Mouse (Mus musculus) testis, postnatal 14 days (tissue): Measurements from ENCODE around the gene Micall1.

Experiments used
- DNase-seq: peaks from one replicate; pipeline ENCODE4 v3.0.0; 2021; ENCODE audit warnings: low spot score

The Micall1 gene

DNA sequence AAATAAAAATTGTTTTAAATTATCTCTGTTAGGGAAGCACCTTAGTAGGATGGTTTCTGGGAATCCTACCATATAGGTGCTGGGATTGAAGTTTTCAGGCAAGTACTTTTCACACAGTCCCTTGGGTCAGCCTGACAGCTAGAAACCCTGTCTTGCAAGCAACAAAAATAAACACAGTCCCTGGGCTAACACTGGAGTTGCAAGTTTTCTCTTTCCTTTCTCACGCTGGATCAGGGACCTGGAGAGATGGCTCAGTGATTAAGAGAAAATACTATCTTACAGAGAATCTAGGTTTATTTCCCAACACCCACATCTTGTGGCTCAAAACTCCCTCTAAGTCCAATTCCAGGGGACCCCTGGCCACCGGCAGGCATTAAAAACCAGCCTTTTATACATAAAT, 11.6 kb upstream of the Micall1 start:
- no peak for DNase-seq

DNA sequence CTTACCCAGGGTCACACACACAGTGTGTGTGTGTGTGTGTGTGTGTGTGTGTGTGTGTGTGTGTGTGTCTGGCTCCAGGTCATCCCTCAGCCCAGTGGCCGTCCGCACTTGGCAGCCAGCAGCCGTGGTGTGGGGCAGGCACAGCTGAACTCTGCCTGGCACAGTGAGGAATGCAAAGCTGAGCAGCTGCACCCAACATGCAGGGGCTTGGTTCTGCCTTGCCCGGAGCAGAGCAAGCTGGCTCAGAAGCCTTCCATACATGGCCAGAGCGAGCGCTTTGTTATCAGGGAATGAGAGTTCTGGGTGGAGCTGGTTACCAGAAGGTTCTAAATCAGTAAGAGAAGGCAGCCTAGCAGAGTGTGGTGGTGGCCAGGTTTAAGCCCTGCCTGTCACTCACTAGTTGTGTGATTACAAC, 11.1 kb upstream of the Micall1 start:
- peak; percentile 45 for DNase-seq

DNA sequence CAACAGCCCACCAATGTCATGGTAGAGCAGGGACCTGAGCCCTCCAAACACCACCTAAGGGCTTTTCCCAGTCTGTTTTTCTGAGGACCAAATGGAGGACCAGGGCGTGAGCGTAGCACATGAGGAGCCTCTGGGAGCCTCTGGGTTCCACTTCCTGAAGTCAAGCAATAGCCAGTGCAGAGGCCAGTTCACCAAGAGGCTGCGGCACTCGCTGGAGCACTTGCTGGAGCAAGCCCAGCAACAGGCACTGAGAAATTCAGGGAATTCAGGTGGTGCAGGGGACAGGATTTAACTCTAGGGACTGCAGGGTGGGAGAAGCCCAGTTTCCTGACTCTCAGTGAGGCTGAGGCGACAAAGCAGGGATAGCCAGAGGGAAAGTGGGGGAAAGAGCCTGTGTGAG, 10.5 kb upstream of the Micall1 start:
- no peak for DNase-seq

DNA sequence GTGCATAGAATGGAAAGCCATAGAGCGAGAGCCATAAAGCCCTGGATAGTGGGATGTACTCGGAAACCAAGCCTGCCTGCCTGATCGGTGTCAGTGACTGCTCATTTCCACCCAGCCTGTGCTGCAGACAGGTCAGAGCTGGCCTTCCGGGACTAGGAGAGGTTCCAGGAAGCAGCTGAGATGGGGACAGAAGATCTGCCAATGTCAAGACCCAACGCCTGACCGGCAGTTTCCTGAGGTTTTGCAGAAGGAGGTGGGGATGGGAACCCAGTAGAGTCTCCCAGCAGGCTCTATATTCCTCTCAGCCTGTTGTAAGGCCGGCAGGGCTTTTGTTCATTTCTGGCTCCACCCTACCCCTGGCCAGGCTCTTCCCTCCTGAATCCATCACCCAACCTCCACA, 9.8 kb upstream of the Micall1 start:
- DNase-seq: no peak

DNA sequence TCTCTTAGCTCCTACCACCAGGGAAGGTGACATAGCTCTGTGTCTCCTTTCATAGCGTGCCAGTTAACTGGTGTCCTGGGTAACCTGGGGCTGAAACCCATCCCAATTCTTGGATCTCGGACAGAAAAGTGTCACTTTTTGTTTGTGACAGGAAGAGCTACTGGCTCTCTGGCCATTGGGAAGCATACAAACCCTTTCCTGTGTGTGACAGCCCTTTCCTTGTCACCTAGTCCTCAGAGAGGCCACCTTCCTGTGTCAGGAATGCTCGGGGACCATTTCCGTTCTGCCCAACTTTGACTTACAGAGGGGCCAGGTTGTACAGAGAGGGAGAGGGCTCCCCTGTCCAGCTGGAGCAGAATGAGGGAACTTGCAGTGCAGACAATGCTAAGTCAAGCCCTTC, 9.2 kb upstream of the Micall1 start:
- DNase-seq: no peak

DNA sequence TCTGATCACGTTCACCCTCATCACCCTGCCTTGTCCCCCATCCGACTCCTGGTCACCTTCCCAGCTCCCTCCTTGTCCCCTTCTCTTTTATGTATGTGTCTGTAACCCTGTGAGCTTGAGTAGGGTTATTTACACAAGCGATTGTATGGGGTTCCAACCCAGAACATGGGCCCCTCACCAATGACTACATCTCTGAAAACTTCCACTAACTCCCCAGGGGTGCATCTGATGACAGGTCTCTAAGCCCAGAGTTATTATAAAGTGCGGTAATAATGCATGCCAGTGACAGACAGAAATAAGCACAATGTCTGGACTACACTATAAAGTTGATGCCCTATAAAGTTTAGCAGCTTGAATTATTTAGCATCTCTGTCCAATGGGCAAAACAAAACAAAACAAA, 8.3 kb upstream of the Micall1 start:
- DNase-seq: no peak

DNA sequence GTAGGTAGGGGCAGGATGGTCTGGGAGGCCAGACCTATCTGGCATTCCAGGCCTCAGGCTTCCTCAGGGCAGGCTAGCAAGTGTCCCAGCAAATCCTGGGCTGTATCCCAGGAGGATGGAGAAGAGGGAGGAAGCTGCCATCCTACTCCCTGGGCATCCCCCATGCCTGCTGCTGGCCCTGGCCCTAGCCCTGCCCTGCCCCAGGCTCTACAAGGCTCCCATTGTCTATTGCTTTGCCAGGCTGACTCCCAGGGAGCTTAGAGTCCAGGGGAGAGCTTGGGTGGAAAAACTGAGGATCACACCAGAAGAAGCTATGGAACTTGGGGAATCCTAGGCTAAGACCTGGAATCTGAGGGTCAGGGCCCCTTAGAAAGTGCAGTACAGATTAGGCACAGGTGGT, 7.2 kb upstream of the Micall1 start:
- DNase-seq: no peak

DNA sequence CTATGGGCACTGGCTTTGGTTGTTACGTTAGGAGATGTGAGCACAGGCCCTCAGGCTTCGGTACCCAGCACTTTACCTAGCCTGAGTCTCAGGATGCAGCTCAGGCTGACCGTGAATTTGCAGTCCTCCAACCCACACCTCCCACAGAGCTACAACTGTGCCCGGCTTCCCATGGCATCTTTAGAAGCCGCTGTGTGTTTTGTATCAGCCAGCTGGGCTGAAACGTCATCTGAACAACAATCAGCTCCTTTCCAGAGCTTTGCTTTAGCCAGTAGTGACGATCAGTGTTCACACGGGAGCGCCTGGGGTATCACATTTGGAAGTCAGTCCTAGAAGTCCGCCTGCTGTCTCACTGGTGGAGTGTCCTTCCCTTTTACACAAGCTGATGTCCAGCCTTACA, 5.4 kb upstream of the Micall1 start:
- DNase-seq: no peak

DNA sequence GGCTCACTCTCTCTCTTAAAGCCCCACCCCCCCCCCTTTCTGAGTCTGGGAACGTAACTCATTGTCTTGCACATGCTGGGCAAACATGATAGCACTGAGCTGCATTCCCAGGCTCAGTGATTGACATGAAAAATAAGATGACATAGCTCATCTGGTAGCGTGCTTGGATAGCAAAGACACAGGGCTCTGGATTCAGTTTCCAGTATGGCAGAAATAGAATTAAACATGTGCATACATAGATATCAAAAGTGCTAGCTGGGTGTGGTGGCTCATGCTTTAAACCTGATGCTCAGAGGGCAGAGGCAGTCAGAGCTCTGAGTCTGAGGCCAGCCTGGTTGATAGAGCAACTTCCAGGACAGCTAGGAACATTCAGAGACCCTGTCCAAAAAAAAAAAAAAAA, 2.9 kb upstream of the Micall1 start:
- DNase-seq: no peak

DNA sequence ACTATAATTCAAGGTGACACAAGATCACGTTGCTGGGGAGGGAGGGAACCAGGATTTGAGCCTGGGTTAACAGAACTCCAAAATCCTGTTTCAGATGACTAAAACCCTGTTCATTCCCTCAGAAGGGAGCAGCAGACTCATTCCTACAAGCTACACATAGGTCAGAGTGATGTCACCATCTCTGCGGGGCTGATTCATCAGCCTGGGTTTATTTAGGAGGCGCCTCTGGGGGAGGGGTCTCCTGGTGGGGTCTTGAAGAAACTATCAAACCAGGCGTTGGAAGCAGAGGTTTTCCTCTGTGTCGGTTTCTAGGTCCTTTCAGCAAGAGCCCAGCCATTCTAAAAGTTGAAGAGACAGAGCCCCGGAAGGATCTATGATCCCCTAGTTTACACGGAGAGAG, 732 bp upstream of the Micall1 start:
- no peak for DNase-seq

DNA sequence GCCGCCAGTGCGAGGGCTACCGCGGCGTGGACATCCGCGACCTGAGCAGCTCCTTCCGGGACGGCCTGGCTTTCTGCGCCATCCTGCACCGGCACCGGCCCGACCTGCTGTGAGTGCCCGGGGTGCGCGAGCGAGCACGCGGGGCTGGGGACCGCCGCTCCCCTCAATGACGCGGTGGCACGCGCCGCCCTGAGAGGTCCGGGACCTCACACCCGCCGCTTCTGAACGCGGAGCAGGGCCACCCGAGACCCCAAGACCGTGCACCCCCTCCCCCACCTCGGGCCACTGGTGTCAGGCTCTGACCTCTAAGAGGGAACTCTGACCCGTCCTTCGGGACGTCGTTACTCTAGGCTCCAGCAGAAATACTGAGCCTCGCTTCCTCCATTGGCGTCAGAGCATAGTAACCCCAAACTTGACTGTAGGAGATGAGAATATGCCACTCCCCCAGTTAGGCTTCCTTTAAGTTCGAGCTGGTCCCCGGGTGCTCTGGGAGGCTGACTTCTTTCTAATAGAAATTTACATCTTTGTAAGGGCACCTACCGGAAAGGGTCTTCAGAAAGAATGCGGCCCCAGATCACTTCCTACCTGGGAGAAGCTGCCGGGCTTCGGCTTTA, 730 bp downstream of the Micall1 start:
- no peak for DNase-seq

DNA sequence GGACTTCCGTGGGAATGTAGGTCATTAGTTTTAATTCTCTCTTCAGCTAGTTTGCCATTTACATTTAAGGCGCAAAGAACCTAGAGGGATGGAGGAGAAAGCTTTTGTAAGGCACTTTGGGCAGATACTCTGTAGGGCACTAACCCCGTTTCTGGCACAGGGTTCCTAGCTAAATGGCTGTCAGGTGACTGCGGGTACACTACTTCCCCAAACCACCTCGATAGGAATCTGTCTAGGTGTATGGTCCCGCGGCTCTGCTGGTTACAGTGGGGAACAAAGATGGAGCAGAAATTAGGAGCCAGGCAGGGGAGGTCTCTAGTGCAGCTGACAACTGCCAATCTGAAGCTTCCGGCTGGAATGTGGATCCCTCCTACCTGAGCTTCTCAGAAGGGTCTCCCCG, 1.3 kb downstream of the Micall1 start:
- DNase-seq: no peak

DNA sequence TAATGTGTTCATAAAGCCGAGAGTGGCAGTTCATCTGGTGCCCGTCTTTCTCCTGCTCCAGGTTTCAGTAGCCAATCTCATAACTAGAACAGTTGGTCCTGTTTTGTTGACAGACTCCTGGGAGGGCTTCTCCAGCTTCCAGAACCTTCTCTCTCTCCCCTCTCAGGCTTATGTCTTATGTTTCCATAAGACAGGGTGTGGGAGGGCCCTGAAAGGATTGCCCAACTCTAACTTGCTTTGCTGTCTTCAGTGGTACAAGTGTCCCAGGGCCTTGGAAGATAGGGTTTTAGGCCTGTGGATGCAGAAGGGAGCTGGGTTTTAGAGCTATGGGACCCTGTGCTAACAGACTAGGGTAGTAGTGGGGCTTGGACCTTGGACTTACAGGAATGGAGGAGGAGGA, 1.8 kb downstream of the Micall1 start:
- DNase-seq: no peak

DNA sequence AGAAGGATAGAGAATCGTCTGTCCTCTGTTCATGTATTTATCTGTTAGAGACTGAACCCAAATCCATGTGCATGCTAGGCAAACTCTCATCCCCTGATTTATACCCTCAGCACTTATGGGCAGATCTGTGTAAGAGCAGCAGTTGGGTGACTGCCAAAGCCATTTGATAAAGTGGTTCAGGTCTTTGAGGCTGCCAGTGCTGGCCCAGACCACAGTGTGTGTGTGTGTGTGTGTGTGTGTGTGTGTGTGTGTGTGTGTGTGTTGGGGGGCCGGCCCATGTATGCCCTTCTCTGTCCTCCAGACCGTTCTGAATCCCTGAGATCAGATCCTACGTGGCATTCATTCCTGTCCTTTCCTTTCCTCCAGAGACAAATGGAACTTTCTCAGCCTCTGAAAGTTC, 3.1 kb downstream of the Micall1 start:
- DNase-seq: no peak

DNA sequence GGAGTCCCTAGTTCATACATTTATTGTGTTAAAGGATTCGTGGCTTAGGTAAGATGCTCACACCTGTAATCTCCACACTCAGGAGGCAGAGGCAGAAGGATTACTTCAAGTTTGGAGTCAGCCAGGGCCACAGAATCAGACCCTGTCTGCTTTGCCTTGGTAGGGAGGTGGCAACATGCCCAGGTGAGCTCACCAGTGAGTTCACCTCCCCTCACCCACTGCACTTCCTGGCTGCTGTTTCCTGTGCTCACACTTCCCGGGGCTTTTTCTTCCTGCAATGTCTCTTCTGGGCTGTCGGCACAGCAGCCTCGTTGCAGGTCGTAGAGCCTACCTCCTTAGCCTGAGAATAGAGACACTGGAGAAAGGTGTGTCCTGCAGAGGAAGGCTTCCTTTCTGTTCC, 6.6 kb downstream of the Micall1 start:
- DNase-seq: no peak

DNA sequence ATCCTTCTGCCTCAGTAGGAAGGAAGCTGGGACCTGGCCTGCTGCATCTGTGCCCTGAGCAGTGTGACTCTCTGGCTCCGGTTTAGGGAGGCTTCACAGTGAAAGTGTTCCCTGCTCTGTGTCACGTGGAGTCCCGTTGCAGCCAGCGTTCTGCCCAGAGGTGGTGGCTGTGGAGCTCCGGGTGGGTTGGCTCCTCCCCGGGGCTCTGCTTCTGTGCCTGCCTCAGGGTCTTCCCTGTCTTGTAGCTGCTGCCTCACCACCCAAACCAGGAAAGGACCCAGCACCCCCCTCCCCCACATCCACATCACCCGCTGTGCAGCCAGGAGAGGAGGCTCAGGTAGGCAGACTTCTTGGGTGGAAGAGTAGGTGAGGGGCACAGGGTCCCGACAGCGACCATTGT, 10.8 kb downstream of the Micall1 start:
- DNase-seq: no peak

DNA sequence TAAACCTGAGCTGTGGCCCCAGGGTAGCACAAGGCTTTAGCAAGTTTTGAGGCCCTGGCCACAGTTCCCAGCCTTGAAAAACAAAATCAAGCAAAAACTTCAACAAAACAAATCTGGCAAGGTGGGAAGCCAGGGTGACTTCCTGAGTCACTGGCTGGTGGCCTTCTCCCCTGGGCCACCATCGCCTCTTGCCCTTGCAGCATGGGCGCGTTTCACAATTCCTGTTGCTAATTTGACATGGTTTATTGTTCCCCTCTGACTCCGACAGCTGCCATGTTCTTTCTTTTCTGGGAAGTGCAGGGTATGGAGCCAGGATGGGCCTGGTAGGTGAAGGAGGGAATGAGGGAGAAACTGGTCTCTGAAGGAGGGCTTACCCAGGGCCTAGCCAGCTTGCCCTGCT, 13.4 kb downstream of the Micall1 start:
- DNase-seq: no peak

DNA sequence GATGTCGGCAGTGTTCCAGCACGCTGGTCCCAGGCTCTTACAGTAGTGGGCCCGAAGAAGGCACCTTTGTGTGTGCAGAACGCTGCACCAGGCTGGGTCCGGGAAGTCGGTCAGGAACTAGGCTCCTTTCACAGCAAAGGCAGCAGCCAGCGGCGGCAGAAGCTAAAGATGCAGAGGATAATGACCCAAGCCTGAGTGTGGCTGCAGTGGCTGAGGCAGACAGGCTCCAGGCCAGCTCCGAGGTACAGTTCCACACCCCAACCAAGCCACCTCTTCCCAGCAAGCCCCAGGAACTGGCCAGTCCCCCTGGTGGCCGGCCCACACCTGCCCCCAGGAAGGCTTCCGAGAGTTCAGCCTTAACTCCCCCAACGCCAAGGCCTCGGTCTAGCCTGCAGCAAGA, 13.8 kb downstream of the Micall1 start:
- no peak for DNase-seq

DNA sequence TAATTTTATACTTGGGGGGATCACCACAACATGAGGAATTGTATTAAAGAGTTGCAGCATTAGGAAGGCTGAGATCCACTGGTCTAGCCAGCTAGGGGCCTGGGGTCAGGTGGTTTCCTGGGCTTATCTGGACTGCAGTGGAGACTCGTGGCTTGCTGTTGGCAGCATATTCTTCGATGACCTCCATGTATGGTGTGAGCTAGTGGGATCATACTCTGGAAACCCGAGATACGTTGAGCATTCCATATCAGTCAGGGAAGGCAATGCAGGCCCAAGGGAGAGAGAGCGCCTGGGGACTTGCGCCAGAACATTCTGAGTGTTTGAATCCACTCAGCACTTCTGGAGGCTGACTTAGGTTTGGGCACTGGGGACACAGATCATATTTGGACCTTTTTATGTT, 15.1 kb downstream of the Micall1 start:
- no peak for DNase-seq

DNA sequence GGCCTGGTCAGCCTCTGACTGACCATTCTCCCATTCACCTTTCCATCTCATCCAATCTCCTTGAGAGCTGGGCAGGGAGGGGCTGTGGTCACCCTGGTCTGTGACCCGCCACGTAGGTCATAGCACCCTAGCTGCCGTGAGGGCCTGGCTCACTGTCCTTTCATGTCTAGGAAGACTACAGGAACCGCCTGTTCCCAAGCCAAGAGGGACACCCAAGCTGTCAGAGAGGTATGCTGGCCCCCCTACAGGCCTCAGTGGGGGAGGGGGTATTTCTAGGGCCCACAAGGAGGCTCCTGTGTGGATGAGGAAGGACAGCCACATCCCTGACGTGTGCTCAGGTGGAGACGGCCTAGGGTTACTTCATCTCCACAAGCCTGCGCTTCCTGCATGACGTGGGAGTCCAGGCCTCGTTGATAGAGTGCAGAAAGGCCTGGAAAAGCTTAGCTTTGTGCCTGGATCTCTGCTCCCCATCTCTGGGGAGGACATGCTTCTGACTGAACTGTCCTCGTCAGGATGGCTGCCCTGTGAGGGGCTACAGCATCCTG, 15.7 kb downstream of the Micall1 start:
- DNase-seq: no peak

DNA sequence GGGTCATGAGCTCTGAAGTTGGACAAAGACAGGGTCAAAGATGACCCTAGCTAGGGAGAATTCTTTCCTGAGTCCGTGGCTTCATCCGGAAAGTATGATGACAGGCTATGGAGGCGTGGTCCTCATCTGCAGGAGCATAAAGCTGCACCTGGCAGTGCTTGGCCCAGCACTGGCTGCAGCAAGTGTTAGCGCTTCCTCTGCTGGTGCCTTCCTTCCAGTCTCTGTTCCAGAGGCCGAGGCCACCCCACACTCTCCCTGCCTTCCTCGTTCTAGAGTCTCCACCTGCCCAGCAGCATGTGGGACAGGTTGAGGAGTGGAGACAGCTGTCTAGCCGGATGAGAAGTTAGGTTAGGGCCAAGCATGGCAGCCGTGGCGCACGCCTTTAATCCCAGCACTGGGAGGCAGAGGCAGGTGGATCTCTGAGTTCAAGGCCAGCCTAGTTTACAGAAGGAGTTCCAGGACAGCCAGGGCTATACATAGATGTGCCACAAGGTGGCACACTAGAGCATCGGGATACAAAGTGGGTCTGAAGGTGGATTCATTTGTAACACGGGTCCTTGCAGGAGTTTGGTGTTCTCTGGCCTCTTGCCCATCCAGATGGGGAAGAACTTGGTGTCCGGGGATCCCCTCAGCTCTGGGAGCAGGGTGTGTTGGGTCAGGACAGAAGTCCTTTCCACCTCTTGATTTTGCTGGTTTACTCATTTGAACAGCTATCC, 17.7 kb downstream of the Micall1 start:
- peak; percentile 55 for DNase-seq

DNA sequence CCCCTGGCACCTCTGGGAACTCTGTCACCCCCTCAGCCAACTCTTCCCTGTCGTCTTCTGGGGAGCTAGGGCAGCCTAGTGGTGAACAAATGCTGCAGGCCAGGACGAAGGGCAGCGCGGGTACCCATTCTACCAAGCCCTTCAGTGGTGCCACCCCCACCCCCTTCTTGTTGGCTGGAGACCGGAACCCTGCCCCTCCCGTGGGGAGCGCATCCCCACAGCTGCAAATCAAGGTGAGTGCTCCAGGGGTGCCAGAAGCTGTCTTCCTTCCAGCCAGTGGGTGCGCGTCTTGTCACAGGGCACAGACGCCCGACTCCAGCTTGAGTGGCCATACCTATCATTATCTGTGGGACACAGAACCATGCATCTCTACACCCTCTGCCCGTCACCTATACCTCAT, 18.4 kb downstream of the Micall1 start:
- no peak for DNase-seq

DNA sequence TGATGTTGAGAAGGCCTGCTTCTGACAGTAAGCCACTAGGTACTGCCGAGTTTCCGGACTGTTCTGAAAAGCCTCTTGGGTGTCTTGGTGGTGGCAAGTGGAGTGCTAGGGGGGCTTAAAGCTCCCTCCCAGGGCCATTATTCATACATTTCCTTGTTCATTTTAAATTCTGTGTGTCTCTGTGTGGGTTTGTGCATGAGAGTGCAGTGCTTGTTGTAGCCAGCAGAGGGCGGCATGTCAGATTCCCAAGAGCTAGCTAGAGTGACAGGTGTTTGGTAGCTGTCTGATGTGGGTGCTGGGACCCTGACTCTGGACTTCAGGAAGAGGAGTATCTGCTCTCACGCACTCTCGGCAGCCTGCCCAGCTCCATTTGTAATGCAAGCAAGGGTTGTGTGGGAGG, 19.5 kb downstream of the Micall1 start:
- DNase-seq: no peak

DNA sequence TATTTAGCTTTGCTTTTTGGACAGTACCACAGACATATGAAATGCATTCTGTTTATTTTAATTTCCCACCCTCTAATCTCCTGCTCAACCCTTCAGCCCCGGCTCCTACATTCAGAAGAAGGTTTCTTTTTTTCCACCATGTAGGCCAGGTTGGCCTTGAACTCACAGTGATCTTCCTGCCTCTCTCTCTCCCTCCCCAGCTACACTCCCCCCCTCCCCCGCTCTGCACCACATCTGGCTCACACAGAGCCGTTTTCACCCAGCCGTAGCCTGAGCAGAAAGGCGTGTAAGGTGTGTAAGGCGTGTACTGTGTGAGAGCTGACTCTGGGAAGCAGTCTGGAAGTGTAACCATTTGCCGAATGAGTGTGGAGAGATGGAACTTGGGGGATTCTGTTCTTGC, 20.6 kb downstream of the Micall1 start:
- DNase-seq: no peak
